Mouse (Mus musculus) hindbrain, embryonic 11.5 days (tissue): ENCODE measurements around the gene Defb23. TPM values are rescaled to one million over a fixed set of nuclear protein-coding genes. Genes with fewer than 3 reads are reported as not detected.
A peak's percentile ranks its signal among the peaks of the same experiment; 100 is the strongest.

Source experiments
- ATAC-seq: fragments of 200-750 bp; cut with Nextera tagmentation; 2 replicates; pipeline ENCODE4 v1.8.0; 2017; ENCODE audit warnings: mild to moderate bottlenecking, moderate TSS enrichment, moderate library complexity; ENCODE audit not compliant: low FRiP score
- DNase-seq: peaks from one replicate; pipeline ENCODE4 v3.0.0-alpha.2; 2015; ENCODE audit warnings: low spot score
- H3K27ac ChIP-seq: fragments of 300-500 bp; sonication (generic); 2 replicates; pipeline ENCODE4 v1.5.1; 2014; ENCODE audit warnings: mild to moderate bottlenecking, low read depth, low read length
- H3K27me3 ChIP-seq: fragments of 300-500 bp; sonication (generic); 2 replicates; pipeline ENCODE4 v1.6.1; 2014; ENCODE audit warnings: mild to moderate bottlenecking, low read length, moderate library complexity, mixed read lengths; ENCODE audit not compliant: control insufficient read depth, insufficient read depth
- H3K36me3 ChIP-seq: fragments of 300-500 bp; sonication (generic); 2 replicates; pipeline ENCODE4 v1.6.1; 2014; ENCODE audit warnings: mild to moderate bottlenecking, low read length, moderate library complexity, mixed read lengths; ENCODE audit not compliant: control insufficient read depth, insufficient read depth
- H3K4me1 ChIP-seq: fragments of 300-500 bp; sonication (generic); replicated peaks from 2 replicates; pipeline ENCODE4 v1.6.1; 2014; ENCODE audit warnings: low read length, mixed read lengths; ENCODE audit not compliant: control insufficient read depth, insufficient read depth
- H3K4me2 ChIP-seq: fragments of 300-500 bp; sonication (generic); replicated peaks from 2 replicates; pipeline ENCODE4 v1.6.1; 2014; ENCODE audit warnings: mild to moderate bottlenecking, low read depth, low read length
- H3K4me3 ChIP-seq: fragments of 300-500 bp; sonication (generic); 2 replicates; pipeline ENCODE4 v1.5.1; 2014; ENCODE audit warnings: low read depth, low read length
- H3K9ac ChIP-seq: fragments of 300-500 bp; sonication (generic); 2 replicates; pipeline ENCODE4 v1.6.1; 2014; ENCODE audit warnings: low read depth, low read length
- H3K9me3 ChIP-seq: fragments of 300-500 bp; sonication (generic); 2 replicates; pipeline ENCODE4 v1.6.1; 2016; ENCODE audit warnings: low read length; ENCODE audit not compliant: control insufficient read depth
- WGBS: fragments of 180-500 bp; shearing (Covaris S2); extraction: QIAGEN DNeasy Blood & Tissue Kit; methylation state at CpG from one replicate; pipeline ENCODE4 v1.1.7; 2014; 5-methylcytosine and 5-hydroxymethylcytosine counted together
- polyA plus RNA-seq: library from polyadenylated mRNA; unstranded; fragments of >200 nt; fragmentation: Nextera tagmentation; extraction: Ambion mirVana; gene quantifications from 2 replicates; pipeline ENCODE4 v1.2.1, GENCODE M21; 2014

Gene Defb23
- polyA plus RNA-seq, 1 experiment from 2014 or later: not detected

- H3K4me3 ChIP-seq: no peak overlapping the region
Observed at GRCm38 (mm10) chr2:152409781-152410180, 54.6 kb downstream of the Defb23 start.

More at GRCm38 (mm10) chr2:152409781-152410180, 54.6 kb downstream of the Defb23 start:
- 80% methylated on average over 6 of the region's 6 CpGs for WGBS
- DNase-seq: no peak
- Histone ChIP-seq H3K36me3 (no peaks in the 10 kb centered on the region), H3K9ac (no peak overlapping the region), H3K4me1 (peaks cover 16% of the 10 kb centered on the region), H3K27me3 (no peaks in the 10 kb centered on the region), H3K4me2 (no peak overlapping the region), H3K9me3 (no peaks in the 10 kb centered on the region), H3K27ac (peak overlapping the region; percentile 95)
- no peak for ATAC-seq

Other genes starting within 250 kb of the Defb23 start
- 70.3 and 135 TPM in 2 replicates for gene Csnk2a1, start 237.8 kb downstream of the Defb23 start, polyA plus RNA-seq
- 23.7 and 24.2 TPM in 2 replicates for gene Tbc1d20, start 170.8 kb downstream of the Defb23 start, polyA plus RNA-seq
- gene Rbck1, start 132.0 kb downstream of the Defb23 start, polyA plus RNA-seq: 64.7 and 70.6 TPM in 2 replicates
- 0.86 and 1.7 TPM in 2 replicates for gene Trib3, start 120.6 kb downstream of the Defb23 start, polyA plus RNA-seq
- gene Nrsn2, start 88.0 kb downstream of the Defb23 start, polyA plus RNA-seq: 8.2 and 8.5 TPM in 2 replicates
- gene Sox12, start 66.6 kb downstream of the Defb23 start, polyA plus RNA-seq: 18.6 and 20.7 TPM in 2 replicates
- 42.9 and 45.9 TPM in 2 replicates for gene Zcchc3, start 49.6 kb downstream of the Defb23 start, polyA plus RNA-seq
- gene 6820408C15Rik, start 49.0 kb downstream of the Defb23 start, polyA plus RNA-seq: 2.9 and 3.8 TPM in 2 replicates
- not detected in 2 replicates for gene Defb20, start 12.4 kb upstream of the Defb23 start, polyA plus RNA-seq
- gene Defb22, start 25.5 kb upstream of the Defb23 start, polyA plus RNA-seq: not detected in 2 replicates
- gene Defb26, start 47.1 kb upstream of the Defb23 start, polyA plus RNA-seq: not detected in 2 replicates
- not detected in 2 replicates for gene Defb28, start 53.6 kb upstream of the Defb23 start, polyA plus RNA-seq
- not detected in 2 replicates for gene Defb29, start 75.5 kb upstream of the Defb23 start, polyA plus RNA-seq
- gene Gm17416, start 104.7 kb upstream of the Defb23 start, polyA plus RNA-seq: not detected in 2 replicates
- gene Defb21, start 108.1 kb upstream of the Defb23 start, polyA plus RNA-seq: not detected in 2 replicates
- not detected in 2 replicates for gene Defb19, start 115.7 kb upstream of the Defb23 start, polyA plus RNA-seq
- gene Defb45, start 134.8 kb upstream of the Defb23 start, polyA plus RNA-seq: not detected in 2 replicates
- gene Defb36, start 139.7 kb upstream of the Defb23 start, polyA plus RNA-seq: not detected in 2 replicates
- gene Defb25, start 158.4 kb upstream of the Defb23 start, polyA plus RNA-seq: not detected in 2 replicates
- 0.29 and 0.62 TPM in 2 replicates for gene Rem1, start 162.3 kb upstream of the Defb23 start, polyA plus RNA-seq
- 124 and 138 TPM in 2 replicates for gene H13, start 204.8 kb upstream of the Defb23 start, polyA plus RNA-seq
- gene Mcts2, start 222.4 kb upstream of the Defb23 start, polyA plus RNA-seq: 43.9 and 48.5 TPM in 2 replicates